Mouse (Mus musculus) forebrain, embryonic 14.5 days (tissue): Measurements from ENCODE around the gene Myo3a. TPM values are rescaled to one million over a fixed set of nuclear protein-coding genes. Genes with fewer than 3 reads are reported as not detected.
A peak's percentile ranks its signal among the peaks of the same experiment; 100 is the strongest.

Experiments used
- ATAC-seq: fragments of 200-750 bp; cut with Nextera tagmentation; 2 replicates; pipeline ENCODE4 v1.8.0; 2017; ENCODE audit warnings: mild to moderate bottlenecking, moderate library complexity
- DNase-seq: peaks from one replicate; pipeline ENCODE4 v3.0.0-alpha.2; 2015; ENCODE audit warnings: low spot score
- H3K27ac ChIP-seq: fragments of 300-500 bp; sonication (generic); 2 replicates; pipeline ENCODE4 v1.5.1; 2014; ENCODE audit warnings: low read depth, mild to moderate bottlenecking, control low read depth, low read length, moderate library complexity
- H3K27me3 ChIP-seq: fragments of 300-500 bp; sonication (generic); replicated peaks from 2 replicates; pipeline ENCODE4 v1.6.1; 2014; ENCODE audit warnings: low read length, control low read depth, mixed read lengths; ENCODE audit not compliant: control insufficient read depth, insufficient read depth
- H3K36me3 ChIP-seq: fragments of 300-500 bp; sonication (generic); 2 replicates; pipeline ENCODE4 v1.6.1; 2014; ENCODE audit warnings: low read length, control low read depth; ENCODE audit not compliant: control insufficient read depth, insufficient read depth
- H3K4me1 ChIP-seq: fragments of 300-500 bp; sonication (generic); 2 replicates; pipeline ENCODE4 v1.6.1; 2014; ENCODE audit warnings: antibody characterized with exemption, low read length, control low read depth; ENCODE audit not compliant: control insufficient read depth, insufficient read depth
- H3K4me2 ChIP-seq: fragments of 300-500 bp; sonication (generic); 2 replicates; pipeline ENCODE4 v1.6.1; 2014; ENCODE audit warnings: mild to moderate bottlenecking, control low read depth, low read length
- H3K4me3 ChIP-seq: fragments of 300-500 bp; sonication (generic); 2 replicates; pipeline ENCODE4 v1.5.1; 2014; ENCODE audit warnings: low read depth, low read length, control low read depth
- H3K9ac ChIP-seq: fragments of 300-500 bp; sonication (generic); 2 replicates; pipeline ENCODE4 v1.6.1; 2014; ENCODE audit warnings: mild to moderate bottlenecking, low read length, control low read depth, moderate library complexity
- H3K9me3 ChIP-seq: fragments of 300-500 bp; sonication (generic); replicated peaks from 2 replicates; pipeline ENCODE4 v1.6.1; 2016; ENCODE audit warnings: low read length, control low read depth, mixed read lengths; ENCODE audit not compliant: control insufficient read depth
- WGBS: fragments of 180-500 bp; shearing (Covaris S2); extraction: QIAGEN DNeasy Blood & Tissue Kit; methylation state at CpG from one replicate; pipeline ENCODE4 v1.1.7; 2014; 5-methylcytosine and 5-hydroxymethylcytosine counted together
- polyA plus RNA-seq: library from polyadenylated mRNA; unstranded; fragments of >200 nt; fragmentation: Nextera tagmentation; extraction: Ambion mirVana; gene quantifications from 2 replicates; pipeline ENCODE4 v1.2.1, GENCODE M21; 2014

Myo3a gene
- polyA plus RNA-seq, 1 experiment from 2014 or later, result 0.09 TPM

DNA sequence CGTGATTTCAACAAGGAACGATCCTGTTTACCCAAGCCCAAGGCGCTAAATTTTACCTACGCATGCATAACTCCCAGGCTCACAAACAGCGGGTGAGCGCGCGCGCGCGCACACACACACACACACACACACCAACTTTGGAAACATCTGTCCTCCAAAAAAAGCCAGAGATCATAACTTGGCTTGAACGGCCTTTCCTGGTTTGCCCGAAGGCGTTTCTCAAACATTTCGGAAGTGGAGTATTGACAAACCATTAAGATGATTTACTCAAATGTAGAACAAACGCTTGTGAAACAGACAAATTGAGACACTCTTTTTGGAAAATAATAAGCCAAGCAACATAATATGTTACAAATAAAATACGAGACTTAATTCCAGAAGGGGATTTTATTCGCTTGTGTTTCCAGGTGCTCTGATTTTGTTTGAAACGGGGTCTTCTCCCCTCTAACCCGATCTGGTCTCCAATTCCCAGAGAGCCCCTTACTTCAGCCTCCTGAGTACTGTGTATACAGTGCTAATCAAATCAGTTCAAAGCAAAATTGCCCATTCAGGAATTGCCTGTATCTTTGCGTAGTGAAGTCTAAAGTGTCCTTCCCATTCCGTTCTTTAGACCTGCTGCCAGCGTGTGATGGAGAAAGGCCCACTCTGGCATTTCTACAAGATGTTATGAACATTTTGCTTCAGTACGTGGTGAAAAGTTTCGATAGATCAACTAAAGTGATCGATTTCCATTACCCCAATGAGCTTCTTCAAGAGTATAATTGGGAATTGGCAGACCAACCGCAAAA, 397.1 kb downstream of the Myo3a start:
- Histone ChIP-seq H3K4me2 (peak overlapping the region; percentile 78), H3K9me3 (no peaks in the 10 kb centered on the region), H3K27me3 (peaks cover 43% of the 10 kb centered on the region), H3K27ac (peak overlapping the region; percentile 98), H3K36me3 (peaks cover 2% of the 10 kb centered on the region; the same call in 1 of the 2 replicates), H3K4me3 (peak overlapping the region; percentile 51), H3K9ac (peak overlapping the region; percentile 89), H3K4me1 (peaks cover 14% of the 10 kb centered on the region; the same call in 1 of the 2 replicates)
- DNase-seq (peak; percentile 51), ATAC-seq (no peak)
- WGBS, result 2% methylated on average over 27 of the region's 27 CpGs

DNA sequence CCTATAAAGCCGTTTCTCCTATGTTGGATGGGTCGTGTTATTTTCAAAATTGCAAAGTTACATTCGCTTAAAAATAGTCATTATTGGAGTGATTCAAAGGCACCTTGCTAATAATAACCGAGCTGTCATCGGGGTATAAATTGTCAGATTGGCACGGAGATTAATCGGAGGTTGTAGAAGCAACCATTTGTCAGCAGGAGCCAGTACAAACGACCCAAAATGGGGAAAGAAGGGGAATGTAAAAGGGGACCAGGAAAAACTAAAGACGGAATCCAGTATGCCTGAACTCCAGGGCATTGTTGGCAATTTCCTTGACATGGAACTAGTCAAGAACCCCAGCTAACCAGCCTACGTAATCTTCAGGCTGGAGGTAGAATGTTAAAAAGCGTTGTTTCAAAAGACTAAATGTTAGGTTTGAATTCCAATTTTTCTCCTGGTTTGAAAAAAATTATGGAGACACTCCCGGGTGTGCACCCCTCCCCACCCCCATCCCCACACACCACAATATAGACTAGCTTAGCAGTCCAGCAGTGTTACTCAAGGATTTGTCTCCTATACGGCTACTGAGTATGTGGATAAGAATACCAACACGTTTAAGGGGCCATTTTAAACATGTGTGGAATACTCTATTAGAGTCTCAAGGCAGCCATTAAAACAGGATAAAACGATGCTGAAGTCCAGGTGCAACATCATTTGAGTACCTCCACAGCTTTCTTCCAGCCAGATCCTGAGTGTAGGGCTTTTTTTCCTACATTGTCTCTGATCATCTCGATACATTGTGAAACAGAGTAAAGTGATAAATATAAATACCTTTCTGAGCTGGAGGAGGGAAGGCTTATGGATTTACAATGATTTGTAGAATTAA, 398.0 kb downstream of the Myo3a start:
- Histone ChIP-seq H3K36me3 (peaks cover 2% of the 10 kb centered on the region; the same call in 1 of the 2 replicates), H3K4me2 (peak overlapping the region; percentile 78), H3K27ac (peak overlapping the region; percentile 98), H3K27me3 (peaks cover 41% of the 10 kb centered on the region), H3K4me1 (peaks cover 12% of the 10 kb centered on the region; the same call in 1 of the 2 replicates), H3K9me3 (no peaks in the 10 kb centered on the region), H3K4me3 (peak overlapping the region; percentile 51), H3K9ac (peak overlapping the region; percentile 89)
- DNase-seq (no peak), ATAC-seq (no peak)
- WGBS, result 5% methylated on average over 16 of the region's 16 CpGs

DNA sequence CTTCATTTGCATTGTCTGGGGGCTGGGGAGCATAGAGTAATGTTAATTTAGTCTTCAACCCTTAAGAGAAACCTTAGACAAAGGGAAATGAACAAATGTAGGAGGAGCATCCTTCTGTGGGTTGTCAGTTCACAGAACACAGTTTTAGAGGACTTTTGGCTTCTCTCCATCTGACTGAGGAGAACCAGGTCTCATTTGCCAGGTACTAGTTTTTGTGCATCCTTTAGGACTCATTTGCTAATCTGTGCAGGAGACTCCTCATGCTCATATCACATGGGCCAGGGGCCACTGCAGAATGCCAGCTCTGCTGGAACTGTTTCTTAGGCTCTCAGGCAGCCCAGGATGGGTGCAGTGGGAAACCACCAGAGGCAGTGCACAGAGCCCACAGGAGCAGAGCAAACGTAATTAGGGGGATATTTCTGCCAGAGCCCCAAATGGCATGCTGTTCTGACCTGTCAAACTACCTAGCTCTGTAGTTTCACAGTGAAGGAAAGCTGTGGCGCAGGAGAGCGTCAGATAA, 399.9 kb downstream of the Myo3a start:
- Histone ChIP-seq H3K9ac (peak overlapping the region; percentile 89), H3K27ac (peak overlapping the region; percentile 87), H3K9me3 (no peaks in the 10 kb centered on the region), H3K4me3 (peak overlapping the region; percentile 51), H3K27me3 (peaks cover 34% of the 10 kb centered on the region), H3K4me2 (peak overlapping the region; percentile 78), H3K36me3 (peaks cover 10% of the 10 kb centered on the region; the same call in 1 of the 2 replicates), H3K4me1 (peaks cover 1% of the 10 kb centered on the region; the same call in 1 of the 2 replicates)
- 31% methylated on average over 3 of the region's 3 CpGs for WGBS
- peak; percentile 21; the same call in 1 of the 2 replicates for ATAC-seq
- DNase-seq, result peak; percentile 59

DNA sequence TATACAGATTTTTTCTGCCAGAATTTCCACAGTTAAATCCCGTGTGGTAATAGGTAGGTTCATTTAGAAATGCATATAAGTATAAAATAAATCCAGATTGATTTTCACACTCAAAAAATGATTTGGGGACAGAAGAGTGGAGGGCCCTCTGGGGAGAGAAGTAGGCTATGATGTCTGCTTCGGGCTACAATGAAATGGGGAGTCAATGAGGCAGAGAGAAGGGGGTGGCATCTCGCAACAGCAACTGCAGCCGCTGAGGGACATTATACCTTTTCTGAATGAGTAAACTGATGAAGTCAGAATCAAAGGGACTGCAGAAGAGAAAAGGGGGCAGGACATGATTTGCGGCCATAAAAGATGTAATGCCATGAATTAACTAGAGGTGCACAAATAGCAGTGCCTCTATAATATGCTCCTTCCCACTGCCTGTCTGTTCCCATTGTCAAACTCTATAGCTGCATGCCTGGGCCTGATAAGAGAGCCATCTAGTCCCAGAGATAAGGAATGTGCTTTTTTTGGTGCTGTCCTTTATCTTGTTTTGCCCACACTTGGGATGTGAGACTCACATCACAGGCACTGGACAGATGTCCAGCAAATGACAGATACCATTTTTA, 400.6 kb downstream of the Myo3a start:
- Histone ChIP-seq H3K9me3 (no peaks in the 10 kb centered on the region), H3K27ac (peak overlapping the region; percentile 87), H3K4me2 (peak overlapping the region; percentile 78), H3K27me3 (peaks cover 32% of the 10 kb centered on the region), H3K4me1 (no peaks in the 10 kb centered on the region), H3K36me3 (peaks cover 10% of the 10 kb centered on the region; the same call in 1 of the 2 replicates), H3K9ac (peak overlapping the region; percentile 89), H3K4me3 (peak overlapping the region; percentile 51)
- ATAC-seq, result no peak
- DNase-seq, result no peak
- 21% methylated on average over 5 of the region's 5 CpGs for WGBS

DNA sequence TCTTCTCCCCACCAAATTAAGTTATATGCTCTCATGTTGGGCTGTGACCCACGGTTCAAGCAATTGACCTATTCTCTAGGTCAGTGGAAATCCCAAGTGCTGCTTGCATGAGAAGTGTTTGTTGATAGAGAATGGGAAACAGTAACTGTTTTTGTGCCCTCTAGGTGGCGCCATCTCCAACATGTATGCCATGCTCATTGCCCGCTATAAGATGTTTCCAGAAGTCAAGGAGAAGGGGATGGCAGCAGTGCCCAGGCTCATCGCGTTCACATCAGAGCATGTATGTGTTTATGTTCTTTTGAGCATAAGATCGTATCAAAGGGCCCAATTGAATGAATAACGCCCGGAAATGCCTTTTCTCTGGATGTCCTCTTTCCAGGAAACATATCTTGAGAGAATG, 407.5 kb downstream of the Myo3a start:
- no peaks in the 10 kb centered on the region for H3K4me1 ChIP-seq
- no peak for DNase-seq
- no peaks in the 10 kb centered on the region for H3K27me3 ChIP-seq
- no peak overlapping the region for H3K4me3 ChIP-seq
- ATAC-seq, result no peak
- no peak overlapping the region for H3K4me2 ChIP-seq
- WGBS, result 49% methylated on average over 8 of the region's 8 CpGs
- no peak overlapping the region for H3K27ac ChIP-seq
- H3K9ac ChIP-seq, result no peak overlapping the region
- H3K9me3 ChIP-seq, result no peaks in the 10 kb centered on the region
- H3K36me3 ChIP-seq, result peaks cover 35% of the 10 kb centered on the region

DNA sequence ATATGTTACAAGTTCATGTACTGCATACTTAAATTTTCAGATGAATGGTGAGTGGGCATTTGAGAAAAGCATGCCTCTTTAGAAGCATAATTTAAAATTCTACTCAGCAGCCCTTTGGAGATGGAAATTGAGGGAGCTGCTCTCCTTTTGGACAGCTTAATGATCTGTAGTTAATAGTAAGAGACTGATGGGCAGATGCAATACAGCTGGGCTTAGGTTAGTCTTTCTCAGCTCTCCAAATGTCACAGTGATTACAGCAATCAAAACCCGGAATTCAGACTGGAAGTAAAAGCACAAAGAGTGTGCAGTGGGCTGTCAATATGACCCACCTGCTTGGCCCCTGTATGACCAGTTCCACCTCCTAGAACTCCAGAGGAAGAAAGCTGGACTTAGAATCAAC, 418.8 kb downstream of the Myo3a start:
- ATAC-seq, result peak; percentile 76
- Histone ChIP-seq H3K4me3 (no peak overlapping the region), H3K9me3 (no peaks in the 10 kb centered on the region), H3K9ac (no peak overlapping the region), H3K4me1 (no peaks in the 10 kb centered on the region), H3K36me3 (peaks cover 16% of the 10 kb centered on the region; the same call in 1 of the 2 replicates), H3K27ac (no peak overlapping the region), H3K27me3 (no peaks in the 10 kb centered on the region), H3K4me2 (no peak overlapping the region)
- 18% methylated on average over 1 of the region's 1 CpGs for WGBS
- DNase-seq, result peak; percentile 48

DNA sequence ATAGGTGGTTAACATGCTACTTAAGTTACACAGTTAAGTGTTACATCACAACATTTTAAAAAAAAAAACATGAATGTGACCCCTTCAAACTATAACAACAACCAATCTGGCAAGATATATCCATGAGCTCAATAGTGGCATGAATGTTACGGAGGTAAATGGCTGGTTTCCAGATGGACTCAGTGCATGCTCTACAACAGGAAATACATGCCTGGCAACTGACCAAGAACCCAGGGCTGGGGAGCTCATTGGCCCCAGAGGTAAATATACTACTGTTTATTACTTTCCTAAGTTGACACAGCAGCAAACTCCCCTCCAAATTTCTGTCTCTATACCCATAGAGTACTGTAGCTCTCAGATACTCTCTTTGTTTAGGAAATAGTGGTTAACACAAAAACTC, 421.1 kb downstream of the Myo3a start:
- no peak overlapping the region for H3K27ac ChIP-seq
- DNase-seq (no peak), ATAC-seq (no peak)
- H3K27me3 ChIP-seq, result no peaks in the 10 kb centered on the region
- no peaks in the 10 kb centered on the region for H3K4me1 ChIP-seq
- WGBS, result 71% methylated on average over 1 of the region's 1 CpGs
- H3K4me2 ChIP-seq, result no peak overlapping the region
- H3K9me3 ChIP-seq, result no peaks in the 10 kb centered on the region
- H3K4me3 ChIP-seq, result no peak overlapping the region
- no peak overlapping the region for H3K9ac ChIP-seq
- peaks cover 25% of the 10 kb centered on the region; the same call in 1 of the 2 replicates for H3K36me3 ChIP-seq

DNA sequence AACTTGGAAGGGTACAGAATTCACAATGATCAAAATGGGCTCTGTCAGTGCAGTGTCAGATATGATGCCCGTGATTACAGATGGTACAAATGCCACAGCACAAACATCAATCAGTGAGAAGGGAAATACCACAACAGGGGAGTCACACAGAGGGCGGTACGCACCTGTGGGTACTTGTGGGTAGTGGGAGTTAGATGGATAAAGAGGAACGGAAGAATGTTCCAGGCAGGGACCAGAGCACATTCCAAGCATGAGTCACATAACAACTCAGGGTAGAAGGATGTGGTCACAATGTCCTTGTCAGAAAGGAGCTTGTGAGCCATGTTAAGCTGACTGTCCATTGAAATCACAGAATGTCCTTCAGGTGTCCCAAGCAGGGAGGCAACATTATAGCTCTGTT, 424.5 kb downstream of the Myo3a start:
- Histone ChIP-seq H3K4me2 (no peak overlapping the region), H3K4me1 (no peaks in the 10 kb centered on the region), H3K36me3 (peaks cover 36% of the 10 kb centered on the region; the same call in 1 of the 2 replicates), H3K9me3 (no peaks in the 10 kb centered on the region), H3K27ac (no peak overlapping the region), H3K4me3 (no peak overlapping the region), H3K9ac (no peak overlapping the region), H3K27me3 (no peaks in the 10 kb centered on the region)
- ATAC-seq, result no peak
- 92% methylated on average over 4 of the region's 4 CpGs for WGBS
- no peak for DNase-seq
